Mouse (Mus musculus): ENCODE results near the gene Prdm2. TPM values are rescaled to one million over a fixed set of nuclear protein-coding genes. Genes with fewer than 3 reads are reported as not detected.

Gene Prdm2
- total and polyA plus RNA-seq, 3 experiments: 9.3 to 22.0 (median 20.1) TPM

DNA sequence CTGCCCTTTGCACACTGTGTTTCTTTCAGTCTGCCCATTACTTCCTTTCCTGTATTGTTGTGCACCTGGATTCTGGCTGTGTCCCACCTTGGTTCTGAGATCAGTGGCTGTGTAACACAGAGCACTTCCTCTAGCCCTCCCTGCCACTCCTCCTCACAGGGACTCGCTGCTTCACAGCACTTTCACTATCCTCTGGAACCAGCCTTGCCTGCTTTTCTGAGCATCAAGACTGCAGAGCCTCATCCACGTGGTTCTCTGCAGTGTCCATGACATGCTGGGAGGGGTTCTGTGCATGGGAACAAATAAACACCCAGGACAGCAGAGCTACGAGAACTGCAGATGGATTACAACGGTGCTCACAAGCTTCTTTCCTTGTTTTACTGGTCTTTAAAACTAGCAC lies 22.1 kb downstream of the Prdm2 start:
- 0 out of 2 replicates have a peak, but pooled peaks cover 2% of the 10 kb centered on the region for H3K79me2 ChIP-seq (replicated peaks; ENCODE audit: control insufficient read depth, insufficient read depth, low read length)
- 21% methylated on average over 4 of the region's 4 CpGs for WGBS
- intact Hi-C loops (cut with DNase I): no loop called here
- H3K27me3 ChIP-seq (ENCODE audit: control insufficient read depth, insufficient read depth, low read length): no peaks in the 10 kb centered on the region
- DNase-seq: peak in 1 of 2 experiments; percentile 11
- no peak overlapping the region for H3K4me3 ChIP-seq
- peaks cover 2% of the 10 kb centered on the region; the same call in 1 of the 2 replicates for H3K36me3 ChIP-seq (ENCODE audit: control insufficient read depth, insufficient read depth, low read length)
- peaks cover 5% of the 10 kb centered on the region for H3K4me1 ChIP-seq (ENCODE audit: control insufficient read depth, insufficient read depth, low read length)
- H3K9ac ChIP-seq (ENCODE audit: low read depth, low read length): peak overlapping the region; percentile 2; the same call in 1 of the 2 replicates
- TF ChIP-seq POLR2A (IDR thresholded peaks at IDR 0.05; ENCODE audit: insufficient read depth, low read depth, low read length) (no peak), EP300 (IDR thresholded peaks at IDR 0.05; ENCODE audit: insufficient read depth, low read depth, low read length) (no peak), CTCF (IDR thresholded peaks at IDR 0.05) (no peak)
- no peak overlapping the region for H3K27ac ChIP-seq

DNA sequence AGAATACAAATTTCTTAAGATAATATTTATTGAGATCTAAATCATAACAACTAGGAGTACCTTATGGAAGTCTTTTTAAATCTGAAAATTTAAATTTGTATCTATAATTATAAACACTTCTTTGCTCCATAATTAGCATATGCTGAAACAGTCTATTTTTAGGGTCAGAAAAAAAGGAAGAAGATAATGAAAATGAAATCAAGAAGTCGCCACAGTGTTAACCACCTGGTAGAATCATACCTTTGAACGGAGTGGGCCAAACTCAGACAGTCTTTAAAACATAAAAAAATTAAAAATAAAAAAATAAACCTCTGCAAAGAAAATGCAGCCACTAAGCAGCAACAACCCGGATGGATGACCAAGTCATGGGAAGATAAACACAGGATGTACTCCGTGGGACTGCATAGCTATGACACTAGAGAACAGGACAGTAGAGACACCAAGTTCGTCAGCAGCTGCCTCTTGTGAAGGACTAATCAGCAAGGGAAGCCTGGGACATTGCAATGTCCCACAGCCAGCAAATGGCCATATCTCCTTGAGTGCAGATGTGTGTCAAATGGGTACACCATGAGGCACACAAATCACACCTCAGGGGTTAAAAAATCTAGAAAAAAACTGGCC lies 24.1 kb downstream of the Prdm2 start:
- no peak for TF ChIP-seq EP300 (IDR thresholded peaks at IDR 0.05; ENCODE audit: insufficient read depth, low read depth, low read length)
- no peak for TF ChIP-seq CTCF (IDR thresholded peaks at IDR 0.05)
- H3K36me3 ChIP-seq (ENCODE audit: control insufficient read depth, insufficient read depth, low read length): peaks cover 2% of the 10 kb centered on the region; the same call in 1 of the 2 replicates
- H3K4me3 ChIP-seq: no peak overlapping the region
- intact Hi-C loops (cut with DNase I): no loop called here
- 0 out of 2 replicates have a peak, but pooled peaks cover 2% of the 10 kb centered on the region for H3K79me2 ChIP-seq (replicated peaks; ENCODE audit: control insufficient read depth, insufficient read depth, low read length)
- 43% methylated on average over 5 of the region's 5 CpGs for WGBS
- DNase-seq: no peak
- no peak overlapping the region for H3K9ac ChIP-seq (ENCODE audit: low read depth, low read length)
- no peak overlapping the region for H3K27ac ChIP-seq
- H3K4me1 ChIP-seq (ENCODE audit: control insufficient read depth, insufficient read depth, low read length): peaks cover 5% of the 10 kb centered on the region
- no peaks in the 10 kb centered on the region for H3K27me3 ChIP-seq (ENCODE audit: control insufficient read depth, insufficient read depth, low read length)

DNA sequence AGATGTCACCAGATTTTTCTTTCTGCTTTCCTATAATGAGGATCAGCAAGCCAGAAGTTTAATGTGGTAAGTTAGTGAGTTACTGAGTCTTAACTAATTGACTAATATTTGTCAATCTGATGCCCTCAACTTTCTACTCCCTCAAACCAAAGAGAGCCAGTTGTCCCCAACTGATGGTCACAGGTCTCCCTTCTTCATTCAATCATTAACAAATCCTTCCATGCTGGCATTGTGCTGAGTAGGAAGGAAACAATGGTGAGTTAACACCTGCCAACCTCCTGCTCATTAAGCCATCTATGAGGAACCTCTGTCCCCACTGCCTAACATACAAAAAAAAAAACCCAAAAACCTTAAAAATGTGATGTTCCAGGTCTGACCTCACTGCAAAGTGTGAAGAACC lies 26.7 kb downstream of the Prdm2 start:
- Histone ChIP-seq H3K36me3 (ENCODE audit: control insufficient read depth, insufficient read depth, low read length) (peaks cover 2% of the 10 kb centered on the region; the same call in 1 of the 2 replicates), H3K27me3 (ENCODE audit: control insufficient read depth, insufficient read depth, low read length) (no peaks in the 10 kb centered on the region), H3K27ac (no peak overlapping the region), H3K9ac (ENCODE audit: low read depth, low read length) (no peak overlapping the region), H3K4me3 (no peak overlapping the region), H3K4me1 (ENCODE audit: control insufficient read depth, insufficient read depth, low read length) (peaks cover 5% of the 10 kb centered on the region), H3K79me2 (replicated peaks; ENCODE audit: control insufficient read depth, insufficient read depth, low read length) (0 out of 2 replicates have a peak, but pooled peaks cover 2% of the 10 kb centered on the region)
- DNase-seq: no peak
- TF ChIP-seq POLR2A (IDR thresholded peaks at IDR 0.05; ENCODE audit: insufficient read depth, low read depth, low read length) (no peak), CTCF (IDR thresholded peaks at IDR 0.05) (no peak), EP300 (IDR thresholded peaks at IDR 0.05; ENCODE audit: insufficient read depth, low read depth, low read length) (no peak)
- intact Hi-C loops (cut with DNase I): no loop called here

DNA sequence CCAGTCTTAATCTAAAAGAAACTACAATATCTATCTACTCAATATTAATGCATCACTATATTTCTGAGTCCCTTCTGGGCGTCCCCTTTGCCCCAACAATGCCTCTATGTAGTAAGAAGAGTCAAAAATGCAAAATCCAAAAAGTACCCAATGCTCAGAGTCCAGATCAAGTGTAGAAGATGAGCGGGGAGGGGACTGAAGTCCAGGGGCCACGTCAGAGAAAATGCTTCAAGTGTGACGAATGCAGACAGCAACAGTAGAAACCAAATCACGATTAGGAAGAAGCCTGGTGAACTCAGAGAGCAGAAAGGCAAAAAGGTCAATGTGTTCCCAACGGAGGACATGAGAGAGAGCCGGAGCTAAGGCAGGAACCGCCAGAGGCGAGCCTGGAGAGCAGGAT lies 27.3 kb downstream of the Prdm2 start:
- intact Hi-C loops (cut with DNase I): no loop called here
- H3K27ac ChIP-seq: no peak overlapping the region
- H3K9ac ChIP-seq (ENCODE audit: low read depth, low read length): no peak overlapping the region
- no peak for TF ChIP-seq CTCF (IDR thresholded peaks at IDR 0.05)
- no peak for TF ChIP-seq POLR2A (IDR thresholded peaks at IDR 0.05; ENCODE audit: insufficient read depth, low read depth, low read length)
- no peak for TF ChIP-seq EP300 (IDR thresholded peaks at IDR 0.05; ENCODE audit: insufficient read depth, low read depth, low read length)
- no peak overlapping the region for H3K4me3 ChIP-seq
- H3K79me2 ChIP-seq (replicated peaks; ENCODE audit: control insufficient read depth, insufficient read depth, low read length): no peaks in the 10 kb centered on the region
- no peaks in the 10 kb centered on the region for H3K27me3 ChIP-seq (ENCODE audit: control insufficient read depth, insufficient read depth, low read length)
- H3K4me1 ChIP-seq (ENCODE audit: control insufficient read depth, insufficient read depth, low read length): peaks cover 2% of the 10 kb centered on the region
- DNase-seq: no peak
- H3K36me3 ChIP-seq (ENCODE audit: control insufficient read depth, insufficient read depth, low read length): peaks cover 2% of the 10 kb centered on the region; the same call in 1 of the 2 replicates
- WGBS: 75% methylated on average over 9 of the region's 9 CpGs

GRCm38 (mm10) chr4:143183141-143183540 lies 29.7 kb downstream of the Prdm2 start:
- Histone ChIP-seq H3K27ac (no peak overlapping the region), H3K4me1 (ENCODE audit: control insufficient read depth, insufficient read depth, low read length) (no peaks in the 10 kb centered on the region), H3K79me2 (replicated peaks; ENCODE audit: control insufficient read depth, insufficient read depth, low read length) (no peaks in the 10 kb centered on the region), H3K36me3 (ENCODE audit: control insufficient read depth, insufficient read depth, low read length) (no peaks in the 10 kb centered on the region), H3K9ac (ENCODE audit: low read depth, low read length) (no peak overlapping the region), H3K27me3 (ENCODE audit: control insufficient read depth, insufficient read depth, low read length) (no peaks in the 10 kb centered on the region), H3K4me3 (no peak overlapping the region)
- no peak for TF ChIP-seq POLR2A (IDR thresholded peaks at IDR 0.05; ENCODE audit: insufficient read depth, low read depth, low read length)
- no peak for TF ChIP-seq EP300 (IDR thresholded peaks at IDR 0.05; ENCODE audit: insufficient read depth, low read depth, low read length)
- TF ChIP-seq CTCF (IDR thresholded peaks at IDR 0.05): no peak
- DNase-seq: no peak
- intact Hi-C loops (cut with DNase I): no loop called here
- 91% methylated on average over 6 of the region's 6 CpGs for WGBS

GRCm38 (mm10) chr4:143180731-143181130 lies 32.1 kb downstream of the Prdm2 start:
- H3K36me3 ChIP-seq (ENCODE audit: control insufficient read depth, insufficient read depth, low read length): no peaks in the 10 kb centered on the region
- intact Hi-C loops (cut with DNase I): no loop called here
- no peak for DNase-seq
- H3K27ac ChIP-seq: no peak overlapping the region
- no peaks in the 10 kb centered on the region for H3K79me2 ChIP-seq (replicated peaks; ENCODE audit: control insufficient read depth, insufficient read depth, low read length)
- H3K9ac ChIP-seq (ENCODE audit: low read depth, low read length): no peak overlapping the region
- no peaks in the 10 kb centered on the region for H3K4me1 ChIP-seq (ENCODE audit: control insufficient read depth, insufficient read depth, low read length)
- no peaks in the 10 kb centered on the region for H3K27me3 ChIP-seq (ENCODE audit: control insufficient read depth, insufficient read depth, low read length)
- TF ChIP-seq EP300 (IDR thresholded peaks at IDR 0.05; ENCODE audit: insufficient read depth, low read depth, low read length) (no peak), CTCF (IDR thresholded peaks at IDR 0.05) (no peak), POLR2A (IDR thresholded peaks at IDR 0.05; ENCODE audit: insufficient read depth, low read depth, low read length) (no peak)
- H3K4me3 ChIP-seq: no peak overlapping the region
- WGBS: 87% methylated on average over 5 of the region's 5 CpGs
